Mouse (Mus musculus): ENCODE results near the gene Synrg. TPM values are rescaled to one million over a fixed set of nuclear protein-coding genes. Genes with fewer than 3 reads are reported as not detected.

Gene Synrg
- polyA plus RNA-seq (2017; shearing (Covaris generic)) = 10 to 100 TPM in 2 of 3 experiments, 1 to 10 TPM in 1; 6.3 to 11.0 (median 10.4) TPM

DNA sequence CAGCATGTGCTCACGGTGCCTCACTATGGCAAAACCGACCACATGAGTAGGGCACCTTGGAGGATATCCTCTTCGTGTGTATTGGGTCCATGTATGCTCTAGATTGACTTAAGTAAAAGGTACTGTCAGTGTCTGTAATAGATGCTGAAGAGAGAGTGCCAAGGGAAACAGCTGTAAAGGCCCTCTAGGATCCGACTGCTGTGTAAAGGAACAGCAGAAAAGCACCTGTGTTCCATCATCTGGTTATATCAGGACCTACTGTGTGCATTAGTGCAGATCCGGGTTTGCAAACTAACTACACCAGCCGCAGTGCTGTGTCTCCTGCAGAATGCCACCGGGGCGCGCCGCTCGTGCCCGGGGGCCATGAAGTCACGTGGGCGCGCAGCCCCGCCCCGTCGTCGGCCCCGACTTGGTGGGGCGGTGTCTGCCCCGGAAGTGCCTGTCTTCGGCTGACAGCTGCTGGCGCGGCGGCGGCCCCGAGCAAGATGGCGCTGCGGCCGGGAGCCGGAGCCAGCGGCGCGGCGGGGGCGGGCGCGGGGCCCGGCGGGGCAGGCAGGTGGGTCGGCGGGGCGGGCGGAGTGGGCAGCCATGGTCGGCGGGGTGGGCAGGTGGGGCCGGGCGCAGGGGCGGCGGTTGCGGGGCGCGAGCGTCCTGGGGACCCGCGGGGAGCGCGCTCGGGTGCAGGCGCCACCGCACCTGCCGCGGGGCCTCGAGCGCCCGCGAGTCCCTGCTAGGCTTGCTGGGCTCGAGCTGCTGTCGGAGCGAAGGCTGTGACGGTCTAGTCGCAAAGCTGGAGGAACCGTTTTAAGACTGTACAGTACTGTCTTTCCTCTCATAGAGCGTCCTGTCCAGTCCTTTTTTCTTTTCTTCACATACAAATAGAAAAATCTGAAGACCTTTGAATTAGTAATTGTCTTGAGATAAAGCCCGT is at the start of gene Synrg:
Synrg (plus strand) TSS at position 438 of the 931 bp plus-strand sequence.
- peak; percentile 94 for ATAC-seq

DNA sequence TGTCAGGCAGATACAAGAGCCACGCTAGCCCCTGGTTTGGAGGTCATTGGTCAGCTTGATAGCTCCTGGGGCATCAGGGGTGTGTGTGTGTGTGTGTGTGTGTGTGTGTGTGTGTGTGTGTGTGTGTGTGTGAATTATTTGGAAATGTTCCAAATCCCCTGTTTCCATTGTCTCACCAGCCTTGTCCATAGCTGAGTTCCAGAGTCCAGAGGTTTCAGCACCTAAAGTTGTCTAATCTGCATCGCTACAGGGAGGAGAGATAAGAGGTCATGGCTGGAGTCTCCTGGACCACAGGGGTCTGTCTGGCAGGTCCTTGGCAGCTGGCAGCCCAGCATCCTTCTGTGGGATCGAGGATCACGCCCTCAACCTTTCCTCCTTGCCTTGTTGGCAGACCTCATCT is 49.7 kb upstream of the Synrg start:
- no peak for ATAC-seq

DNA sequence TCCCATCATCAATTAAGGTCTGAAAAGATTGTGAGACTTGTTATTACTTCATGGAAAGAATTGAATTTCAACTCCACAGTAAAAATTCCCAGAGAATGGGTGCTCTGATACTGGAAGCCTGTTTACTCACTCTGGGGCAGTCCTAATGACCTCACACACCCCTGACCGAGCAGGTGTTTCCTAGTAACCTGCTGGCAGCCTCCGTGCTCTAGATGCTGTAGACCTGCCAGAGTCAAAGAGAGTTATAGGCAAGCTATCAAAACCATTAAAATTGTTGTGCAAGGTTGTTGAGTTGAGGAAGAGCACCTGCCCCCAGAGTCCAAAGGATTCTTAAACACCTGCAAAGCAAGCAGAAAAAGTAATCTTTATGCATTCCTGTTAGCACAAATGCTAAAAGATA is 41.6 kb upstream of the Synrg start:
- no peak for ATAC-seq

DNA sequence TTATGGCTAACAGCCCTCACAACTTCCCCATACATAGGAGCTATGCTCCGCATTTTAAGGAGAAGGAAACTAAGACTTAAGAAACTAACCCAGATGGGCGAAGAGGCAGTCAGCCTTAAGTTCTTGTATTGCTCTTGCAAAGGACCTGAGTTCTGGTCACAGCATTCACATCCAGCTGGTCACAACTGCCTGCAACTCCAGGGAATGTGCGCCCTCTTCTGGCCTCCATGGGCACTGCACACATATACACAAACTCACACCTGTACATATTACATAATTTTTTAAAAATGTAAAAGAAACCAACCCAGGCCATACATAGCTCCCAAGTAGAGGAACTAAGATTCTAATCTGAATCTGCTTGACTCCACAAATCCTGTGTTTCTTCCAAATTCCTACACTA is 37.1 kb upstream of the Synrg start:
- no peak for ATAC-seq

DNA sequence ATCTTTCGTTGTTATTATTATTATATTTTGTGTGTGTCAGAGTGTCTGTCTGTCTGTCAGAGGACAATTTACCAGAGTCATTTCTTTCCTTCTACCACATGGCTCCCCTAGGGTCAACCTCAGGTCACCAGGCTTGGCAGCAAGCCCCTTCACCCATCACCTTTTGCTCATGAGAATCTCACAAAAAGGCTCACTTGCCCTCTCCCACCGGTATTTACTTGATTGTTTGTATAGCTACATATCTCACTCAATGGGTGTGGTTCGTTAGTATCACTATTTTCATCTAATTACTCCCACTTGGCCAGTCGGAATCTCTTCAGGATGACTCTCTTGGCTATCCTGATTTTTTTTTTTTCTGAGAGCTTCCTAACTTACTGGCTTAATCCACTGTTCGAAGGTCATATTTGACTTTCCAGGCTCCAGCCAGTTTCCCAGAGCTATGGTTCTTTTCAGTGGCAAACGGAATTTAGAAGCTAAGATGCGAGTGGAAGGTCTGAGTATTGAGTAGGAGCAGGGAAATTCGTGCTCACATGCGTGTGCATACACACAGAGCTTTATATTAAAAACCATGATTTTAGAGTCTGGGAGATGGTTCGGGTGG is 31.6 kb upstream of the Synrg start:
- ATAC-seq = no peak

DNA sequence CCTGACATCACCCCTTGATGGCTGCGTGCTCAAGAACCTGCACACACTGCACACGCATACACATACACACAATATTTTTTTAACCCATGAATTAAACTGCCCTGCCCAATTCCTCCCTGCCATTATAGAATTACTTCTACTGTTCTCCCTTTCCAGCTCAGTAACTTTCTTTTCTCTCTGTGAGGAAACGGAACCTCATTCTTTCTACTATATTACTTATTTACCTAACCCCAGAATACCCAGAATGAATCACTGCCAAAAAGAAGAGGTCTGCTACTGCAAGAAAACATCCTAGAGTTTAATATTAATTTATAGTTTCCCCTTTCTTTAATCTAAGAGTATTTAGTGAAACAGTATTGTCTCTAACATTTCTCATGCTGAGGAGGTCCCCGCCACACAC is 30.9 kb upstream of the Synrg start:
- no peak for ATAC-seq

DNA sequence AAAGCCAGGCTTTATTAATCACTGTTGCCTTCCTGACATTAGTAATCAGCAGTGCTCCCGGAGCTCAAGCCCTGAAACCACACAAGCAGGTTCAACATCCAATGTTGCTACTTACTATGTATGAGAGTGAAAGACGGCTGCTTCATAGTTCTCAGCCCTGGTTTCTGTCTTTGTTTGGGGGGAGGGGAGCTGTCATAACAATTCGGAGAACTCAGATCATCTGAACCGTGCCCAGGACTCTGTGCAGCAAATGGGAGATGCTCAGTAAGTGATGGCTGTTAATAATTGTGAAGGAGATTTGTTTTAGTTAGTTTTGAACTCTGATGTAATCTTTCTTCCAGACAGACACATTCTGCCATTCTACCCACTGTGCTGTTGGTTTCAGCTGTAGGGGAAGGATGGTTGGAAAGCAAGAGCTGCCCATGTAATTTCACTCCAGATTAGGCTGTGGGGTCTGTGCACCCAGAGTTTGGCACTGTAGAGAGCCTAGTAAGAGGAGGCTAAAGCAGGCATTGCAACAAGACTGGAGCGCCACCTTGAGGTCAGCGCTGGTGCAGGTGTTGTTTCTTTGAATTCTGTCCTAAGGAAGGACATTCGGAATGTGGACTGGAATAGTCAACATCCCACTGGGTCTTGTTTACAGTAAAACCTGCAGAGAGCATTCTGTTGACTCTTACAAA is 28.1 kb upstream of the Synrg start:
- no peak for ATAC-seq

DNA sequence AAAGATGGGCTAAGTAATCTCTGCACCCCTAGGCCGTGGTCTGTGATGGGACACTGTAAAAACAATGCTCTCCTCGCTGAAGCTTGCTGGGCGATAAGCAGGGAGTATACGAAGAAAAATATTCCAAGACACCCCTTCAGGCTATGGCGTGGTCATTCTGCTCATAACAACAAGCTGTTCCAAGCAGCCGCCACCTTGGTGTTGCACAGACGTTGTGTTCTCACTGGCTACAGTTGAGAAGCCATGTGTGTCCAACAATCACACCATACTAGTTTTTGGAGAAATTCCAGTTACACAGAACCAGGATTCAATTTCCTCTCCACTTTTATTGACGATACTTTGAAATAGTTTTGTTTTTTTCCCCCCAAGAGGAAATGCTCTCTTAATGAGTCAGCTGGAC is 25.7 kb upstream of the Synrg start:
- ATAC-seq = no peak

DNA sequence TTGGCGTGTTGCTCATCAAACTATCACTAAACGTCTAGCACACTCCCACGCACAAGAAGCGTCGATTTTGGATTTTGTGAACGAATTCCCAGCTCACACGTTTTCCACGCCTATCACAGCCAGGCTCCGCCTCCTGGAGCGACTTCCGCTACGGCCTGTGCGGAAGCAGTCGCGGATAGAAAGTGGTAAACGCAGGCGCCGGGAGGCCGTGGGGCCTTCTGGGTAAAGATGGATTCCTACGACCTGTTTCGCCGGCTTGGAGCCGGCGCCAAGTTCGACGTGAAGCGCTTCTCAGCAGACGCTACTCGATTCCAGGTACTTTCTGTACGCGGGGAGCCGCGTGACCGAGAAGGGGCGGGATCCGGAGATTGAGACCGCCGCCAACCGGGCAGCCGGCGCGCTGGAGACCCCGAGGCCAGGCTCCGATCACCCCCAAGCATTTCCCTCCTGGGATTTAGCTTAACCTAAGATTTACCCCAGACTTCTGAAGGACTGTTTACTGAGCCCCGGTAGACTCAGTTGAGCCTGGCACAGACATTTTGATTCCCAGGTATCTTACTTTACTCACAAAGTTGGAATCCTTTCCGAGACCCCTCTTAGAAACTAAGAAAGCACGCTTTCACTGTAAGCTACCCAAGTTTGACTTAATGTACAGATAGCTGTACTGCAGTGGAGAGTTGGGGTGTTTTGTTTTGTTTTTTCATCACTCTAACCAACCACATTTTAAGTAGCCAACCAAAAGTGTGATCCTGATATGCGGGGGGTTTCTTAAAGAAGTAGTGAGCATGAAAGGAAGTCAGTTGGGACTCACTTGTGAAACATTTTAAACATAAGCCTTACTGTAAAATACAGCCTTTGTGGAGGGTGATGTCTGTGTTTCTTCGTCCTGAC is 22.0 kb upstream of the Synrg start, which contains the start of gene Ddx52:
Ddx52 (plus strand) TSS at position 113 of the 891 bp plus-strand sequence.
- ATAC-seq = peak; percentile 100

DNA sequence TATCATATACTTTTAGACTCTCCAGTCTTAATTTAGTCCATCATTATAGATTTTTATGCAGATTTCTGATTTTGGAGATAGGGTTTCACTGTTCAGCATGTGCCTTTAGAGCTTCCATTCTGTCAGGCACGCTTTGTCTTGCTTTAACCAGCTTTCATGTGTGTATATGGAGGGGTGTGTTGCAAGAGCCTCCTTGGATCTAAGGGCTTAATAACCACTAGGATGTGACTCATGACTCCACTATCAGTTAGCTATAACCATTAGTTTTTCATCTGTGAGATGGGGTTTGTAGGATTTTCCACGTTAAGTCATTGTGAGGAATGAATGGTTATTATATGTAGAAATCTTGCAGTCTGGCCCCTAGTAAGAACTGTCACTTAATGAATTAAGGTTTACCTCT is 7.4 kb upstream of the Synrg start:
- ATAC-seq = no peak

DNA sequence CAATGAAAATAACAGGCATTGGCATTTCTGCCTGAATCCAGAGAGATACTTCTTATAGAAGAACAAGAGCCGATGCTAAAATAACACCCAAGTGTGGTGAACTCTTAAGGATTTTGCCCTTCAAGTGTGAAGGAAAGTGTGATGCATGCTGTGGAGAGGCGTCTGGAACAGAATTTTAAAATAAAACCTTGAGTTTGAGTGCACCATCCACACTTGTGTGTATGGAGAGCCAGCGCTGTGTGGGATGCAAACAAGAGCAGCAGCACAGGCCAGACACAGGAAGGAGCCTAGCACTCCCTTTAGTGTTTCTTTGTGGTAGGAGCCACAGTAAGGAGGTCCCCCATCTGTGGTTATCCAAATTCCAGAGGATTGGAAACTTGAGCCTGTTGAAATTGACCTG is 2.2 kb upstream of the Synrg start:
- ATAC-seq = no peak

DNA sequence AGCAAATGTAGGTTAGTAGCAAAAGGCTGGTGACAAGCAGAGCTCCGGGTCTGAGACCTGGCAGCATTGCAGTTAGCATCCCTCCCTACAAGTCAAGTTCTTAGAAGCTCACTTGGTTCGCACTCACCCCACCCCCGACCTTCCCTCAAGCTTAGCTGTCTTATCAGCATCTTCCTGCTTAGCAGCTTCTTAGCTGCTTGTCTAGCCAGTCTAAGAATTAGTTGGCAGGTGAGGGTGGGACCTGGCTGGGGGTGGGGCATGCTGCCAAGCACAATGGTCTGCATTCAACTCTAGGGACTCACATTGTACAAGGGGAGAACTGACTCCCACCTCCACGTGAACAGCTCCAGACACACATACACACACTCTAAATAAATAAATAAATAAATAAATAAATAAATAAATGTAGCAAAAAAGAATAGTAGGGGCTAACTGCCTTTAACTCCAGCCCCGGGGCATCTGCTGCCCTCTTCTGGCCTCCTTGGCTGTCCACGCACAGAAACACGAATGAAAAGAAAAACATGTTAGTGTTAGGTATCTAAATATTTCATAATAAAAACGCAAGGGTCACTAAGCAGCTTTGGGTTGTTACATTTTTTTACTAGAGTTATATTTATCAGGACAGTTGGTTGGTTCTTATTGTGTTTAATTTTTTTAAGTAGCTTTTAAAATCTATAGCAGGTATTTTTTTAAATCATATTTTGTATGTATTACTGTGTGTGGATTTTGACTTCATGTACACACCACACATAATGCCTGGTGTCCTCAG is 3.4 kb downstream of the Synrg start:
- ATAC-seq = no peak

DNA sequence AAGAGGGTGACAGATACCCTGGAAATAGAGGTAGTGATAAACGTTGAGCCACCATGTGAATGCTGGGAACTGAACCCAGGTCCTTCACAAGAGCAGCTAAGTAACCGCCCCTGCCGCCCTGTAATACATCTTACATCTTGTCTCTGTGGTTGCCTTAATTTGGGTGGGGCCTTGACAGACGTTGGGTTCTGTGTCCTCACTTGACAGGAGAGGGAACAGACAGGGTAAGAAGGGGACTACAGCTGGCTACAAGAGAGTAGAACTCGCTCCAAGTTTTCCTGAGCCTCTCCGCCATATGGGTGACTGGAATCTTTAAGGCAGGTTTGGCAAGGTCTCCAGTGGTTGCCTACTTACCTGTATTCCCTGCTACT is 4.0 kb downstream of the Synrg start:
- no peak for ATAC-seq

DNA sequence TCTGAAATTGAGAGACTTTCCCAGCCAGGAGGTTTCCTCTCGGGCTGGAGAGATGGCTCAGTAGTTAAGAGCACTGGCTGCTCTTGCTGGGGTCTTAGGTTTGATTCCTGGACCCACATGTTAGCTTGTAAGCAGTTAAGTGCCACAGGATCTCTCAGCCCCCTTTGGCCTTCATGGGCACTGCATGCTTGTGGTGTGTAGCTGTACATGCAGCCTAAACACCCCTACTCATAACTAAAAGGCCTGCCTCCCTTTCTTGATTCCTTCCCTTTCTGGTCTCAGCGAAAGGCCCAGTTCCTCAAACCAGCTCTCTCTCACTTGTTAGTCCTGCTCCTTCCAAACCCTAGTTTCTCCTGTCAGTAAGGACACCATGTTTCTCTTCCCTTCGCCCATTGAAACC is 4.8 kb downstream of the Synrg start:
- ATAC-seq = no peak

DNA sequence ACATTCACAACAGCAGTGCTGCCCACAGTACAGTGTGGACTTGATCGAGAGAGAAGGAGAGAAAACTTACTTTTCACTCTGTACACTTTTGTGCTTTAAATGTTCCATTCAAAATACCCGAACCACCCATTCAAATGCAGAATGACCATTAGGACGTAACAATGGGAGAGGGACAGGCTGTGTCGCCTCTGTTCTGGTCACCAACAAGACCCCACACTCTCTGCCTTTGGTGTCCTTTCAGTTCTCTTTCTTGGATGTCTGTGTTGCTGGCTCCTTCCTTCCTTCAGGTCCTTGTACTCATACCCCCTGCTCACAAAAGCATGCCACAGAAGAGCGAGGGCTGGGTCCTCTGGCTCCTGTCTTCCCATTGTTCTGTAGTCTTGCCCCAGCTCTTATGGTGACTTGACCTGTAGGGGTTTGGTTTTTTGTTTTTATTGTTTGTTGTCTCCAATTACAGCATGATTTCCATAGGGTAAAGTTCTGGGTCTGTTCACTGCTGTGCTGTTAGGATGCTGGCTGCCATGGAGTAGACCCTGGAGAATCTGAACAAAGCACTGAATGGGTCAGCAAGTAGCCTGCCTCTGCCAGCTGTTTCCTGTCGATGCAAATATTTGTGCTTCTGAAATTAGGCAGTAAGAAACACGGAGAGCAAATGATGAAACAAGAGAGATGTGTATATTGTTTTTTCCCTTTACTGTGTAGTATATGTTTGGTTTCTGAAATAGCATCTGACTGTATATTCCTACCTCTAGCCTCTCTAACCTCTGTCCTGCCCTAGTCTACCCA is 10.5 kb downstream of the Synrg start:
- no peak for ATAC-seq

DNA sequence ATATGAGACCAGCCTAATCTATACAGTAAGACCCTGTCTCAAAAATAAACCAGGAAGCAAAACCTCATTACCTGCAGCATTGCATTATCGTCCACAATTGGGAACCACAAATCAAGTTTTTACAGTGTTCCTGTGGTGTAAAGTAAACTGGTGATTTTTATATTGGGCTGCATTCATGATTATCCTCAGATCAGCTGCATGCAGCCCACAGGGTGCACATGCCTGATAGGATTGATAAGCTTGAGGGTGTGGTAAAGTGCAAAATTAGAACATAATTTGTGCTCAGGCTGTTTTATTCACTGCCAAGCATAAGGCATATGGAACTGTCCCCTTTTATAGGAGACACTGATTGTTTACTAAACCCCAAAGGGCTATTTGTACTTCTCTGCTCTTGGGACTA is 11.3 kb downstream of the Synrg start:
- ATAC-seq = no peak

DNA sequence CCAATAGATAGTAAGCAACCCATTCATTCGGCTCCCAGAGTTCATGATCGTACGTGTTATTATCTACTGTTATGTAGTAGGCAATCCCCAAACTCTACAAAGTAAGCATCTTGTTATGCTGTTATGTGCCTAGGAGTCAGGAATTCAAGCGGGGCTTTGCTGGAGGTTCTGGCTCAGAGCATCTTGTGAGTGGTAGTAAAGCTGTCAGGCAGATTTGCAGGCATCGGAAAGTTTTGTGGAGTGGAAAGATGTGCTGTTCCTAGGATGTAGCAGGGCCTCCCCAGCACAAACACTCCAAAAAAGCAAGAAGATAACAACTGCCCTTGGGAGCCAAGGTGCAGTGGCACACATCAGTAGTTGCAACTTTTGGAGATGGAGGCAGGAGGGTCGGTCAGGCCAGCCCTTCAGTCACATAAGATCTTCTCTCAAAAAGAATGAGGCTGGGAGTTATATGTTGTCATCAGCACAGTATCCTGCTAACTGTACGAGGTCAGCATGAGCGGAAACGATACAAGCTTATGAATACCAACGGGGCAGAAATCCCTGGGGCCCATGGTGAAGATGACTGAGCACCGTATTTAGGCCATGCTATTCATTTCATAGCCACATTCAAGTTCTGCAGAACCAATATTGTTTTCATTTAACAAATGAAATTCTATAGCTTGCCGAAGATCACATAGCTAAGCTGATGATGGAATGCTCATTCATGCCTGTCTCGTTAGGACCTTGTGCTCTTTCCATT is 12.2 kb downstream of the Synrg start:
- ATAC-seq = no peak

DNA sequence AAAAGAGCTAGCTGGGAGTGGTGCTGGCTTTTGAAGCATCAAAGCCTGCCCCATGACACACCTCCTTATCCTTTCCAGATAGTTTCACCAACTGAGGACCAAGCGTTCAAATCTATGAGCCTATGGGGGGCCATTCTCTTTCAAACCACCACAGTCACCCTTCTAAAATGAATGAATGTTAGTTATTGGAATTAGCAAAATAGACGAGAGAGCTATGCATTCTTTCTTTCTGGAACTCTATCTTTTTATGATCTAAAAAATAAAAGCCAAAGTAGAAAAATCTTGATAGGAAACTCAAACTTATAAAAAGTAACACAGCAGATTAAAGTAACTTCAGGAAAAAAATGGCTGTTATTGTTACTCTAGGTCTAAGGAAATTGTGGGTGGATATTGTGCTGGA is 13.6 kb downstream of the Synrg start:
- no peak for ATAC-seq

DNA sequence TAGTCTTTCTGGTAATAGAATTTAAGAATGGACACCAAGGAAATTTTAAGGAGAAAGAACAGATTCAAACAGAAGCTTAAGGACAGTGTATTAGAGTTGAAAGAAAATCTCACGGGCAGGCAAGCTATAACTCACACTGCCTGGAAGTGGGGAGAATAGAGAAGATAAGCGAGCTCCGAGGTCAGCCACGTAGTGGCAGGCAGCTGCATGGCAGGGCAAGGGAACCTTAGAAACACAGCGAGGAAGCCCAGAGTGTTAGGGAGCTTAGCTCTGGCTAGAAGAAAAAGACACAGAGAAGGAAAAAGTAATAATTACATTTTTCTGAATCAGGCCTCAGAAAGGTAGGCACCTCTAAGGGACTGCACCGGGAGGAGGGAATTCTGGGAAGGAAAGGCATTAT is 15.8 kb downstream of the Synrg start:
- no peak for ATAC-seq

DNA sequence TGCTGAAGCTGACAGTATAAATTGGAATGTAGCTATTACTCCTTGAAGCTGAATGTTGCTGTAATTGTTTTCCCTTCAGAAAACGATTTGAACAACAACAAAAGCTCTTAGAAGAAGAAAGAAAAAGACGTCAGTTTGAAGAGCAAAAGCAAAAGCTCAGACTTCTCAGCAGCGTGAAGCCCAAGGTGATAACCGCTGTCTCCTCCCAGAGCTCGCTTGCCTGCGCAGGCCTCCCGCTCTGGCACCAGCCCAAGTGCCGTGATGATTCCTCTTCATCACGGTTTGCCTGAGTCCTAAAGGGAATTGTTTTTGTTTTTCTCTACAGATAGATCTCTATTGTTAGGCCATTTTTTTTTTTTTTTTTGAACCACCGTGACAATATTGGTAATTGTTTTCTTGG is 17.1 kb downstream of the Synrg start:
- no peak for ATAC-seq

All from inflammation-experienced regulatory T-cells, adult 6 months (primary cell).